Mouse (Mus musculus): ENCODE measurements around the gene Fam120b.

- TF ChIP-seq GATA1 (IDR thresholded peaks at IDR 0.05; ENCODE audit: borderline replicate concordance, low read length): no peak
- TF ChIP-seq FLI1 (IDR thresholded peaks at IDR 0.05; ENCODE audit: low read length): no peak
Observed at GRCm38 (mm10) chr17:15409261-15409660, 13.3 kb downstream of the Fam120b start.

Data from megakaryocyte, embryonic 14.5 days (primary cell).